In the genomic region with DNA sequence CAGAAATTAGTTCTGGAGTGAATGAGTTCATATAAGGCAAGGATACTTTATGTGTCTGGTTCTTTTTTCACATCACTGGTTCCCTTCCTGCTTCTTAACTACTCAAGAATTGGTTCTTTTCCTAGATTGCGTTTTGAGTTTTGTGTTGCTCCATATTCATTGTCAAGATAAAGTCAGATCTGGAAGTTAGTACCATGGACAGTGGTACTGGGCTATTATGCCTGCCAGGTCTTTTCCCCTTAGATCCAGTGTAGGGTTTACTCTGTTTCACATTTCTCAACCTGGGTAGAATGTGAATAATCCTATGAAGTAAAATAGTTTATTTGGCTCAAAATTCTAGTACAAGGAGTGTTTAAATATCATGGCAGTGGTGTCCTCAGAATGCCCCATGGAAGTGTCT, we compare ENCODE assay signal across 19 mouse cellular contexts.
DNase-seq lines count a peak whose midpoint lies in the region; ATAC-seq and TF ChIP-seq lines count a peak whose summit lies in the region.
"Had no signal": no experiment of that assay in that cellular context is flagged by ENCODE, and none has a peak within 500 bp of the region (broad histone marks: within the 10 kb centered on the region; RNA-seq: fewer than 3 reads in every experiment).

No protein-coding gene starts in this region.

- H3K4me3 ChIP-seq in limb, embryonic 14.5 days (replicated peaks; ENCODE audit: low read length), result no peak overlapping the region
- H3K4me3 ChIP-seq in limb, embryonic 10.5 days, result no peak overlapping the region
- H3K4me3 ChIP-seq in MEL (ENCODE audit: control insufficient read depth in 1 of 2, insufficient read depth in 1 of 2, low read depth in 2 of 2, low read length in 2 of 2), result no peak overlapping the region
- no peak overlapping the region for H3K4me3 ChIP-seq in heart, embryonic 11.5 days (ENCODE audit: low read depth, low read length)
- no peak overlapping the region for H3K4me3 ChIP-seq in midbrain, embryonic 15.5 days
- H3K4me3 ChIP-seq in kidney, embryonic 15.5 days (replicated peaks), result no peak overlapping the region
- H3K4me3 ChIP-seq: embryonic facial prominence, embryonic 13.5 days; forebrain, embryonic 13.5 days; hindbrain, embryonic 13.5 days; intestine, embryonic 15.5 days had no signal

- no peaks in the 10 kb centered on the region for H3K36me3 ChIP-seq in limb, embryonic 14.5 days (ENCODE audit: control insufficient read depth, insufficient read depth, low read length)
- H3K36me3 ChIP-seq in limb, embryonic 10.5 days, result no peaks in the 10 kb centered on the region
- no peaks in the 10 kb centered on the region for H3K36me3 ChIP-seq in MEL (ENCODE audit: control insufficient read depth in 1 of 2, insufficient read depth in 2 of 2, low read length in 2 of 2)
- H3K36me3 ChIP-seq in heart, embryonic 11.5 days (ENCODE audit: control insufficient read depth, insufficient read depth, low read length), result no peaks in the 10 kb centered on the region
- H3K36me3 ChIP-seq in midbrain, embryonic 15.5 days (replicated peaks), result no peaks in the 10 kb centered on the region
- no peaks in the 10 kb centered on the region for H3K36me3 ChIP-seq in kidney, embryonic 15.5 days
- H3K36me3 ChIP-seq: embryonic facial prominence, embryonic 13.5 days; hindbrain, embryonic 13.5 days; intestine, embryonic 15.5 days had no signal

- no peak for TF ChIP-seq EP300 in MEL (IDR thresholded peaks at IDR 0.05; ENCODE audit: low read depth in 1 of 2, low read length in 2 of 2)

- ATAC-seq in limb, embryonic 14.5 days (ENCODE audit: low FRiP score, low read depth), result no peak
- ATAC-seq in heart, embryonic 11.5 days (replicated peaks; ENCODE audit: insufficient number of reproducible peaks, low FRiP score, low TSS enrichment), result no peak
- no peak for ATAC-seq in midbrain, embryonic 15.5 days (replicated peaks)
- no peak for ATAC-seq in kidney, embryonic 15.5 days (replicated peaks; ENCODE audit: low FRiP score)
- ATAC-seq: forebrain, embryonic 13.5 days; forebrain, postnatal 0 days; intestine, embryonic 15.5 days had no signal

- H3K9ac ChIP-seq in limb, embryonic 14.5 days (ENCODE audit: low read depth, low read length, severe bottlenecking), result no peak overlapping the region
- H3K9ac ChIP-seq in MEL (ENCODE audit: control insufficient read depth, low read depth, low read length, poor library complexity, severe bottlenecking), result no peak overlapping the region
- H3K9ac ChIP-seq in heart, embryonic 11.5 days (ENCODE audit: low read depth, low read length), result no peak overlapping the region
- H3K9ac ChIP-seq in midbrain, embryonic 15.5 days, result no peak overlapping the region
- no peak overlapping the region for H3K9ac ChIP-seq in kidney, embryonic 15.5 days
- H3K9ac ChIP-seq: embryonic facial prominence, embryonic 13.5 days; forebrain, embryonic 13.5 days; forebrain, postnatal 0 days; hindbrain, embryonic 13.5 days; intestine, embryonic 15.5 days had no signal

- no peak for TF ChIP-seq RAD21 in MEL (IDR thresholded peaks at IDR 0.05; ENCODE audit: low read depth, low read length)

- no peaks in the 10 kb centered on the region for H3K27me3 ChIP-seq in limb, embryonic 14.5 days (ENCODE audit: control insufficient read depth, insufficient read depth, low read length)
- H3K27me3 ChIP-seq in limb, embryonic 10.5 days (ENCODE audit: low read depth, poor library complexity, severe bottlenecking), result no peaks in the 10 kb centered on the region
- no peaks in the 10 kb centered on the region for H3K27me3 ChIP-seq in MEL (ENCODE audit: control insufficient read depth in 1 of 2, insufficient read depth in 2 of 2, low read length in 2 of 2)
- H3K27me3 ChIP-seq in heart, embryonic 11.5 days (ENCODE audit: control insufficient read depth, insufficient read depth, low read length), result no peaks in the 10 kb centered on the region
- no peaks in the 10 kb centered on the region for H3K27me3 ChIP-seq in midbrain, embryonic 15.5 days (replicated peaks)
- H3K27me3 ChIP-seq in kidney, embryonic 15.5 days, result no peaks in the 10 kb centered on the region
- H3K27me3 ChIP-seq: embryonic facial prominence, embryonic 13.5 days; forebrain, embryonic 13.5 days; hindbrain, embryonic 13.5 days; intestine, embryonic 15.5 days had no signal

- H3K4me2 ChIP-seq in limb, embryonic 14.5 days (replicated peaks; ENCODE audit: low read depth, low read length, severe bottlenecking), result no peak overlapping the region
- no peak overlapping the region for H3K4me2 ChIP-seq in heart, embryonic 11.5 days
- H3K4me2 ChIP-seq in midbrain, embryonic 15.5 days, result no peak overlapping the region
- H3K4me2 ChIP-seq in kidney, embryonic 15.5 days, result no peak overlapping the region
- H3K4me2 ChIP-seq: embryonic facial prominence, embryonic 13.5 days; forebrain, embryonic 13.5 days; hindbrain, embryonic 13.5 days; intestine, embryonic 15.5 days had no signal

- H3K4me1 ChIP-seq in limb, embryonic 14.5 days (ENCODE audit: control insufficient read depth, insufficient read depth, low read length), result no peaks in the 10 kb centered on the region
- H3K4me1 ChIP-seq in limb, embryonic 10.5 days, result no peaks in the 10 kb centered on the region
- no peaks in the 10 kb centered on the region for H3K4me1 ChIP-seq in MEL (ENCODE audit: control insufficient read depth in 1 of 2, insufficient read depth in 2 of 2, low read length in 2 of 2)
- no peaks in the 10 kb centered on the region for H3K4me1 ChIP-seq in heart, embryonic 11.5 days (ENCODE audit: control insufficient read depth, insufficient read depth, low read length)
- H3K4me1 ChIP-seq in midbrain, embryonic 15.5 days, result no peaks in the 10 kb centered on the region
- no peaks in the 10 kb centered on the region for H3K4me1 ChIP-seq in kidney, embryonic 15.5 days
- H3K4me1 ChIP-seq: embryonic facial prominence, embryonic 13.5 days; forebrain, embryonic 13.5 days; hindbrain, embryonic 13.5 days; intestine, embryonic 15.5 days had no signal

- WGBS in limb, embryonic 14.5 days, result 61% methylated on average over 1 of the region's 1 CpGs
- 54% methylated on average over 1 of the region's 1 CpGs for WGBS in limb, embryonic 10.5 days
- WGBS in heart, embryonic 11.5 days (ENCODE audit: insufficient replicate concordance), result 55% methylated on average over 1 of the region's 1 CpGs
- WGBS in midbrain, embryonic 15.5 days, result 70% methylated on average over 1 of the region's 1 CpGs
- 44% methylated on average over 1 of the region's 1 CpGs for WGBS in kidney, embryonic 15.5 days

- DNase-seq in limb, embryonic 14.5 days (ENCODE audit: low spot score), result peak; percentile 13
- DNase-seq in limb, embryonic 10.5 days (ENCODE audit: low spot score), result no peak
- DNase-seq in MEL (ENCODE audit: low read depth, low spot score) (peak; percentile 10), ZHBTc4 (ENCODE audit: low read depth, low spot score) (peak; percentile 26)
- DNase-seq: adrenal gland, postnatal 10 days; cerebellum, adult 11 months; cerebellum, adult 8-10 months; forebrain, postnatal 0 days; gastrocnemius, postnatal 25 days; heart, postnatal 10 days; heart, postnatal 4 days; kidney, adult 18-20 months had no signal

- H3K27ac ChIP-seq in limb, embryonic 14.5 days (replicated peaks; ENCODE audit: low read depth, low read length), result no peak overlapping the region
- no peak overlapping the region for H3K27ac ChIP-seq in limb, embryonic 10.5 days
- H3K27ac ChIP-seq in MEL (ENCODE audit: control insufficient read depth, low read depth, low read length), result no peak overlapping the region
- no peak overlapping the region for H3K27ac ChIP-seq in heart, embryonic 11.5 days (ENCODE audit: low read depth, low read length)
- no peak overlapping the region for H3K27ac ChIP-seq in midbrain, embryonic 15.5 days
- no peak overlapping the region for H3K27ac ChIP-seq in kidney, embryonic 15.5 days
- H3K27ac ChIP-seq: embryonic facial prominence, embryonic 13.5 days; forebrain, embryonic 13.5 days; hindbrain, embryonic 13.5 days; intestine, embryonic 15.5 days had no signal

- no peaks in the 10 kb centered on the region for H3K9me3 ChIP-seq in limb, embryonic 14.5 days (ENCODE audit: control insufficient read depth, low read length)
- no peaks in the 10 kb centered on the region for H3K9me3 ChIP-seq in limb, embryonic 10.5 days (replicated peaks)
- no peaks in the 10 kb centered on the region for H3K9me3 ChIP-seq in MEL (replicated peaks; ENCODE audit: insufficient read depth, low read length)
- no peaks in the 10 kb centered on the region for H3K9me3 ChIP-seq in heart, embryonic 11.5 days (replicated peaks; ENCODE audit: control insufficient read depth, low read length)
- no peaks in the 10 kb centered on the region for H3K9me3 ChIP-seq in midbrain, embryonic 15.5 days
- H3K9me3 ChIP-seq in kidney, embryonic 15.5 days (replicated peaks), result no peaks in the 10 kb centered on the region
- H3K9me3 ChIP-seq: embryonic facial prominence, embryonic 13.5 days; forebrain, embryonic 13.5 days; hindbrain, embryonic 13.5 days; intestine, embryonic 15.5 days had no signal

- no peaks in the 10 kb centered on the region for H3K79me2 ChIP-seq in MEL (ENCODE audit: control insufficient read depth, insufficient read depth, low read length, poor library complexity)

- no peak for TF ChIP-seq POLR2A in limb, embryonic 14.5 days (IDR thresholded peaks at IDR 0.05; ENCODE audit: borderline replicate concordance, extremely low read depth, insufficient read depth, insufficient read length)
- TF ChIP-seq POLR2A in MEL (IDR thresholded peaks at IDR 0.05; ENCODE audit: control insufficient read depth in 1 of 2, insufficient read depth in 1 of 2, low read depth in 1 of 2, low read length in 2 of 2, poor library complexity in 1 of 2), result no peak

- TF ChIP-seq CTCF in MEL (IDR thresholded peaks at IDR 0.05 in 2 of 3, conservative IDR thresholded peaks at IDR 0.05 in 1 of 3; ENCODE audit: control insufficient read depth in 1 of 3, insufficient read depth in 1 of 3, low read depth in 2 of 3, low read length in 3 of 3, poor library complexity in 1 of 3, severe bottlenecking in 1 of 3), result no peak

TF ChIP-seq in MEL, 35 proteins besides CTCF, POLR2A, EP300 and RAD21 (continues in another document):
- TF ChIP-seq HCFC1 (IDR thresholded peaks at IDR 0.05; ENCODE audit: low read depth, low read length), result no peak
- TF ChIP-seq TCF12 (IDR thresholded peaks at IDR 0.05; ENCODE audit: low read depth, low read length), result no peak
- TF ChIP-seq MAFK (IDR thresholded peaks at IDR 0.05; ENCODE audit: borderline replicate concordance, low read depth, low read length), result no peak
- no peak for TF ChIP-seq ZKSCAN1 (IDR thresholded peaks at IDR 0.05; ENCODE audit: low read depth, low read length)
- TF ChIP-seq USF1 (IDR thresholded peaks at IDR 0.05; ENCODE audit: low read depth, low read length), result no peak
- no peak for TF ChIP-seq CHD2 (IDR thresholded peaks at IDR 0.05; ENCODE audit: low read length)
- no peak for TF ChIP-seq GATA1 (IDR thresholded peaks at IDR 0.05; ENCODE audit: low read depth, low read length)
- no peak for TF ChIP-seq MAX (IDR thresholded peaks at IDR 0.05; ENCODE audit: low read length)
- TF ChIP-seq MXI1 (IDR thresholded peaks at IDR 0.05; ENCODE audit: low read depth, low read length), result no peak
- no peak for TF ChIP-seq MAZ (IDR thresholded peaks at IDR 0.05; ENCODE audit: low read depth, low read length)
- no peak for TF ChIP-seq ELF1 (IDR thresholded peaks at IDR 0.05; ENCODE audit: low read depth, low read length)
- TF ChIP-seq NRF1 (IDR thresholded peaks at IDR 0.05; ENCODE audit: insufficient read depth, low read depth, low read length, poor library complexity, severe bottlenecking), result no peak
